Mouse (Mus musculus): Measurements from ENCODE around the gene Pex26. TPM values are rescaled to one million over a fixed set of nuclear protein-coding genes. Genes with fewer than 3 reads are reported as not detected.

Pex26 gene
- polyA plus RNA-seq, 1 experiment from 2014 or later: 16.1 TPM

GRCm38 (mm10) chr6:121176011-121176730 is 7.3 kb upstream of the Pex26 start:
- no peaks in the 10 kb centered on the region for H3K36me3 ChIP-seq (ENCODE audit: control insufficient read depth, insufficient read depth)
- peak; percentile 21; the same call in 1 of the 2 replicates for ATAC-seq
- H3K4me2 ChIP-seq (ENCODE audit: low read length): no peak overlapping the region
- 54% methylated on average over 14 of the region's 14 CpGs for WGBS
- no peak overlapping the region for H3K4me3 ChIP-seq (replicated peaks; ENCODE audit: low read length)
- H3K4me1 ChIP-seq (replicated peaks; ENCODE audit: control insufficient read depth, insufficient read depth, low read length): peaks cover 2% of the 10 kb centered on the region; the same call in 1 of the 2 replicates
- no peaks in the 10 kb centered on the region for H3K27me3 ChIP-seq (replicated peaks; ENCODE audit: control insufficient read depth, insufficient read depth, low read length)
- no peaks in the 10 kb centered on the region for H3K9me3 ChIP-seq (ENCODE audit: control insufficient read depth, low read length)
- no peak overlapping the region for H3K27ac ChIP-seq (ENCODE audit: low read length)
- H3K9ac ChIP-seq (replicated peaks; ENCODE audit: low read depth, low read length): no peak overlapping the region

DNA sequence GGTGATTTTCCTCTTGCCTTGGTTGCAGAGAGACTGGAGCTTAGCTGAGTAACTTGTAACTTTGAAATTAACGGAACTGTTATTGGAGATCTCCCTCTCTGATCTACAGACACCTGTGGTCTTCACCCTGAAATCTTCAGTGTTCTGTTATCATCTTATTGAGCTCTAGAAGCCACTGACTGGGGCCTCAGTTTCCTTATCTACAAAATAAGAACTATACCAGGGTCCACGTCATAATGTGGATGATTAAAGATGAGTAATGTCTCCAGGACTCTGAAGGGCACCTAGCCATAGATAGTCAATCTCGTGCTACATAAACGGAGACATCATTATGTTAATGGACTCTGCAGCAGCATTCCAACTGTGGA is 6.8 kb upstream of the Pex26 start:
- no peaks in the 10 kb centered on the region for H3K9me3 ChIP-seq (ENCODE audit: control insufficient read depth, low read length)
- H3K4me1 ChIP-seq (replicated peaks; ENCODE audit: control insufficient read depth, insufficient read depth, low read length): peaks cover 2% of the 10 kb centered on the region; the same call in 1 of the 2 replicates
- H3K9ac ChIP-seq (replicated peaks; ENCODE audit: low read depth, low read length): no peak overlapping the region
- H3K27ac ChIP-seq (ENCODE audit: low read length): no peak overlapping the region
- 78% methylated on average over 4 of the region's 4 CpGs for WGBS
- ATAC-seq: no peak
- H3K36me3 ChIP-seq (ENCODE audit: control insufficient read depth, insufficient read depth): no peaks in the 10 kb centered on the region
- no peaks in the 10 kb centered on the region for H3K27me3 ChIP-seq (replicated peaks; ENCODE audit: control insufficient read depth, insufficient read depth, low read length)
- no peak overlapping the region for H3K4me3 ChIP-seq (replicated peaks; ENCODE audit: low read length)
- no peak overlapping the region for H3K4me2 ChIP-seq (ENCODE audit: low read length)

GRCm38 (mm10) chr6:121177118-121177708 is 6.3 kb upstream of the Pex26 start:
- Histone ChIP-seq H3K4me2 (ENCODE audit: low read length) (no peak overlapping the region), H3K36me3 (ENCODE audit: control insufficient read depth, insufficient read depth) (no peaks in the 10 kb centered on the region), H3K4me1 (replicated peaks; ENCODE audit: control insufficient read depth, insufficient read depth, low read length) (peaks cover 2% of the 10 kb centered on the region; the same call in 1 of the 2 replicates), H3K27ac (ENCODE audit: low read length) (no peak overlapping the region), H3K9me3 (ENCODE audit: control insufficient read depth, low read length) (no peaks in the 10 kb centered on the region), H3K27me3 (replicated peaks; ENCODE audit: control insufficient read depth, insufficient read depth, low read length) (no peaks in the 10 kb centered on the region), H3K9ac (replicated peaks; ENCODE audit: low read depth, low read length) (no peak overlapping the region), H3K4me3 (replicated peaks; ENCODE audit: low read length) (no peak overlapping the region)
- 83% methylated on average over 7 of the region's 7 CpGs for WGBS
- ATAC-seq: no peak

DNA sequence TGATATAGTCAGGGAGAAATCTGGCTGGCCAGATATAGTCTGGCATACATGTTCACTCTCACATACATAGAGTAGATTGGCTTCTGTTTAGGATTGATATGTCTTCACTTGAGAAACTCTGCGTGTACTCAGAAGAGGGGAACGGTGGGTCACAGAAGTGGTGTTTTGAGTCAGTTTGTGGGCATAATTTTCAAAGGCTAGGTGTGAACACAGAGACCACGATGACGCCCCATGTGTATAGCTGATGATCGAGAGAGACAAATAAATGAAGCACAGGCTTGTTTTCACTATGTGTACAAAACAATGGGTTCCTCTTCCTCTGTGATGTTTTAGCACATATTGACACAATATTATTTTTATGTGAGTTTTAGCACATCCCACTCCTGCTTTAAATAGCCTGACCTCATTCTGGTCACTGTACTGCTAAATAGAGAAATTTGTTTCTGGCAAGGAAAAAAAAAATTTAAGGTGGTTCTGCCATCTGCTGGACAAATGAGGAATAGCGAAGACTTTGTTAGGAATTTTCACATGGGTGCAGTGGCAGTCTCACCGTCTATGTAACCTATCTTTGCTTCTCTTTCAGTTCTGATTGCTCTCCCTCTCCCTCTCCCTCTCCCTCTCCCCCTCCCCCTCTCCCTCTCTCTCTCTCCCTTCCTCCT is 4.6 kb upstream of the Pex26 start:
- Histone ChIP-seq H3K9me3 (ENCODE audit: control insufficient read depth, low read length) (no peaks in the 10 kb centered on the region), H3K36me3 (ENCODE audit: control insufficient read depth, insufficient read depth) (no peaks in the 10 kb centered on the region), H3K27me3 (replicated peaks; ENCODE audit: control insufficient read depth, insufficient read depth, low read length) (no peaks in the 10 kb centered on the region), H3K4me1 (replicated peaks; ENCODE audit: control insufficient read depth, insufficient read depth, low read length) (peaks cover 4% of the 10 kb centered on the region; the same call in 1 of the 2 replicates), H3K27ac (ENCODE audit: low read length) (no peak overlapping the region), H3K9ac (replicated peaks; ENCODE audit: low read depth, low read length) (0 out of 2 replicates have a peak overlapping the region, but pooled peaks have one; percentile 6), H3K4me2 (ENCODE audit: low read length) (no peak overlapping the region), H3K4me3 (replicated peaks; ENCODE audit: low read length) (no peak overlapping the region)
- 58% methylated on average over 7 of the region's 7 CpGs for WGBS
- ATAC-seq: peak; percentile 14; the same call in 1 of the 2 replicates

DNA sequence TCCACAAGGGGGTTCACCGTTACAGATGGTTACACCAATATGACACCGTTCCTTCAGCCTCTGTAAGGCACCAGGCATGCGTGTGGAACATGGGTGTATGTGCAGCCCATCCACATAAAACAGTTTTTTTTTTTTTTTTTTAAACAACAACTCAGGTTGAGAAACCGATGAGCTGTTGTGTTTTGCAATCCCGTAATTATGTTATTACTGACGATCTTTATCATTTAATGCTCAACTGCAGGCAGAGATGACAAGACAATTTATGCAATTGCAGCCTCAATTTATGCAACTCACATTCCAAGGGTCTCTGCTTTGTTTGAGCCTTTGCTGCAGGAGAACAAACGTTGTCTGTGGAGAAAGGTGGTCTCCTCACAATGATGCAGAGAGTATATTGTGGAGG is 3.6 kb upstream of the Pex26 start:
- Histone ChIP-seq H3K27me3 (replicated peaks; ENCODE audit: control insufficient read depth, insufficient read depth, low read length) (no peaks in the 10 kb centered on the region), H3K9me3 (ENCODE audit: control insufficient read depth, low read length) (no peaks in the 10 kb centered on the region), H3K4me3 (replicated peaks; ENCODE audit: low read length) (no peak overlapping the region), H3K4me1 (replicated peaks; ENCODE audit: control insufficient read depth, insufficient read depth, low read length) (peaks cover 12% of the 10 kb centered on the region), H3K27ac (ENCODE audit: low read length) (no peak overlapping the region), H3K9ac (replicated peaks; ENCODE audit: low read depth, low read length) (no peak overlapping the region), H3K36me3 (ENCODE audit: control insufficient read depth, insufficient read depth) (no peaks in the 10 kb centered on the region), H3K4me2 (ENCODE audit: low read length) (no peak overlapping the region)
- 69% methylated on average over 7 of the region's 7 CpGs for WGBS
- no peak for ATAC-seq

- peak overlapping the region; percentile 76 for H3K9ac ChIP-seq (replicated peaks; ENCODE audit: low read depth, low read length)
- peak; percentile 57 for ATAC-seq
- WGBS: 2% methylated on average over 35 of the region's 35 CpGs
- H3K36me3 ChIP-seq (ENCODE audit: control insufficient read depth, insufficient read depth): peaks cover 5% of the 10 kb centered on the region; the same call in 1 of the 2 replicates
- H3K4me3 ChIP-seq (replicated peaks; ENCODE audit: low read length): peak overlapping the region; percentile 88
- no peaks in the 10 kb centered on the region for H3K27me3 ChIP-seq (replicated peaks; ENCODE audit: control insufficient read depth, insufficient read depth, low read length)
- peak overlapping the region; percentile 87 for H3K4me2 ChIP-seq (ENCODE audit: low read length)
- no peaks in the 10 kb centered on the region for H3K9me3 ChIP-seq (ENCODE audit: control insufficient read depth, low read length)
- H3K4me1 ChIP-seq (replicated peaks; ENCODE audit: control insufficient read depth, insufficient read depth, low read length): peaks cover 23% of the 10 kb centered on the region
- H3K27ac ChIP-seq (ENCODE audit: low read length): peak overlapping the region; percentile 91; the same call in 1 of the 2 replicates
Measured at GRCm38 (mm10) chr6:121184198-121185140, 1.0 kb downstream of the Pex26 start.

DNA sequence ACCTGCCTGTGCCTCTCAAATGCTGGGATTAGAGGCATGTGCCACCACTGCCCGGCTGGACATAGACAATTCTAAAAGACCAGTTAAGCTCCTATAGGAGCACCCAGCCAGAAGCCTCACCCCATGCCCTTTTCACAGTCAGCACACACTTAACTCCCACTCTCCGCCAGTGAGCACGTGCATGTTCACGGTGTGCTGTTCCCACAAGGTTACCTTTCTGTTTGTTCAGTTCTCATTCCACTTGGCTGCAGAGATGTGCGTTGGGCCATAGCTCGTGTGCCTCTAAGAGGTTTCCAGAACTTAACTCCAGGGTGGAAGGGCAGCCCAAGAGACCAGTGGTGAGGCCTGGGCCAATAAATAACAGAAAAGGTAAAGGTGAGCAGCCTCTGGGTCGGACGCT is 1.8 kb downstream of the Pex26 start:
- peaks cover 9% of the 10 kb centered on the region; the same call in 1 of the 2 replicates for H3K36me3 ChIP-seq (ENCODE audit: control insufficient read depth, insufficient read depth)
- H3K4me2 ChIP-seq (ENCODE audit: low read length): peak overlapping the region; percentile 87
- no peaks in the 10 kb centered on the region for H3K27me3 ChIP-seq (replicated peaks; ENCODE audit: control insufficient read depth, insufficient read depth, low read length)
- 86% methylated on average over 8 of the region's 8 CpGs for WGBS
- no peaks in the 10 kb centered on the region for H3K9me3 ChIP-seq (ENCODE audit: control insufficient read depth, low read length)
- peaks cover 23% of the 10 kb centered on the region for H3K4me1 ChIP-seq (replicated peaks; ENCODE audit: control insufficient read depth, insufficient read depth, low read length)
- H3K9ac ChIP-seq (replicated peaks; ENCODE audit: low read depth, low read length): no peak overlapping the region
- no peak overlapping the region for H3K27ac ChIP-seq (ENCODE audit: low read length)
- ATAC-seq: no peak
- H3K4me3 ChIP-seq (replicated peaks; ENCODE audit: low read length): peak overlapping the region; percentile 88

DNA sequence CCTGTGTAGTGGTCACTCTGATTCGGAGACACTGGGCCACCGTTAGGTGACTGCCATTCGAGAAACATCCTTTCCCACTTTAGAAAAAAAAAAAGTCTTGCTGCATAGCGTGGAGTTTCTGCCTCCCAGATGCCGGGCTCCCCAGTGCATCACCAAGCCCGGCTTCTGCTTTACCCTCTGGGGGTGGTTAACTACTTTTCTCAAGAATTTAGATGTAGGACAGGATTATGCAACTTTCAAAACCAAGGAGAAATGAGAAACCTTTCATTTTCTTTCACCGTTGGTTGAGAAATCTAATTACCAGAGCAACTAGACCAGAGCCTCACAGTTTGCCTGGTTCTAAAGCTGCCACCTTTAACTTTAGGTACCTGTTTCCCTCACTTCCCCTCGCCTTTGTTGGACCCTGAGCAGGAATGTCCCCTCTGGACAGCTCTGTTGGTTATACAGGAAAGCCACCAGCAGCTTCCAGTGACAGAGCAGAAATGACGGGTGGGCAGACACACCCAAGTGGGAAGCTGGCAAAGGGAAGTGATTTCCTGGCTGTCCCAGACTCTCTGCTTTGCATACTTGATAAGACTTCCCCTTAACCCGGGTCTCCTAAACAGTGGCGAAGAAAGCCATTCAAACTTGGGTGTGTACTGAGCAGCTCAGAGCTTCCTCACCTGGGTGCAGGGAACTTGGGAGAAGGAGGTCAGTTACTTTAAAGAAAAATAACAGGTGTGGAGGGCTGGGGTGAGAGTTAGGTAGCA is 8.0 kb downstream of the Pex26 start:
- Histone ChIP-seq H3K4me2 (ENCODE audit: low read length) (no peak overlapping the region), H3K4me3 (replicated peaks; ENCODE audit: low read length) (no peak overlapping the region), H3K27ac (ENCODE audit: low read length) (no peak overlapping the region), H3K36me3 (ENCODE audit: control insufficient read depth, insufficient read depth) (peaks cover 17% of the 10 kb centered on the region), H3K4me1 (replicated peaks; ENCODE audit: control insufficient read depth, insufficient read depth, low read length) (no peaks in the 10 kb centered on the region), H3K27me3 (replicated peaks; ENCODE audit: control insufficient read depth, insufficient read depth, low read length) (no peaks in the 10 kb centered on the region), H3K9me3 (ENCODE audit: control insufficient read depth, low read length) (no peaks in the 10 kb centered on the region), H3K9ac (replicated peaks; ENCODE audit: low read depth, low read length) (no peak overlapping the region)
- no peak for ATAC-seq
- 89% methylated on average over 11 of the region's 11 CpGs for WGBS

Data from forebrain, embryonic 16.5 days (tissue).